Mouse (Mus musculus) erythroid progenitor cell, adult 5-6 weeks (primary cell): ENCODE results near the gene Sf1. TPM values are rescaled to one million over a fixed set of nuclear protein-coding genes. Genes with fewer than 3 reads are reported as not detected.

Experiments used
- ATAC-seq: replicated peaks from 2 replicates; pipeline ENCODE4 v1.8.0; 2016; ENCODE audit warnings: moderate number of reproducible peaks, mild to moderate bottlenecking, moderate TSS enrichment, inconsistent platforms; ENCODE audit not compliant: poor library complexity, low FRiP score, severe bottlenecking
- total RNA-seq, 2 experiments: library from RNA; stranded (forward) in 1 of 2; stranded (reverse) in 1 of 2; fragments of 150-400 nt in 1 of 2; fragments of 186-747, 209-891 nt in 1 of 2; gene quantifications; 2 replicates each; pipeline versions ENCODE4 v1.2.3 to v1.2.4; 2015 to 2017; ENCODE audit warnings: low replicate concordance in 2 of 2

Sf1 gene
- total RNA-seq, 2 experiments from 2014 or later: 153 to 223 TPM

GRCm38 (mm10) chr19:6340524-6341452, 22.7 kb upstream of the Sf1 start, which contains the start of gene Map4k2:
Map4k2 (plus strand) TSS chr19:6341135.
- peak; percentile 81 for ATAC-seq

- no peak for ATAC-seq
These were observed 21.9 kb upstream of the Sf1 start for GRCm38 (mm10) chr19:6341453-6342077.

- ATAC-seq: no peak
These were observed 21.1 kb upstream of the Sf1 start for GRCm38 (mm10) chr19:6342276-6342933.

GRCm38 (mm10) chr19:6343066-6343925, 20.2 kb upstream of the Sf1 start:
- ATAC-seq: no peak

GRCm38 (mm10) chr19:6343996-6344395, 19.5 kb upstream of the Sf1 start:
- no peak for ATAC-seq

- no peak for ATAC-seq
These were observed 17.5 kb upstream of the Sf1 start for GRCm38 (mm10) chr19:6346023-6346422.

- no peak for ATAC-seq
These were observed 16.8 kb upstream of the Sf1 start for GRCm38 (mm10) chr19:6346661-6347060.

GRCm38 (mm10) chr19:6347615-6348014, 15.9 kb upstream of the Sf1 start:
- ATAC-seq: no peak

GRCm38 (mm10) chr19:6348717-6349116, 14.8 kb upstream of the Sf1 start:
- ATAC-seq: no peak

GRCm38 (mm10) chr19:6349215-6349983, 14.1 kb upstream of the Sf1 start:
- no peak for ATAC-seq

- ATAC-seq: no peak
These were observed 11.9 kb upstream of the Sf1 start for GRCm38 (mm10) chr19:6351431-6352106.

- no peak for ATAC-seq
These were observed 11.4 kb upstream of the Sf1 start for GRCm38 (mm10) chr19:6352107-6352505.

GRCm38 (mm10) chr19:6354030-6354429, 9.5 kb upstream of the Sf1 start:
- no peak for ATAC-seq

GRCm38 (mm10) chr19:6361291-6361690, 2.2 kb upstream of the Sf1 start:
- no peak for ATAC-seq

GRCm38 (mm10) chr19:6363091-6363410, 439 bp upstream of the Sf1 start:
- ATAC-seq: no peak; the same call in 1 of the 2 replicates

- peak; percentile 64 for ATAC-seq
These were observed 831 bp downstream of the Sf1 start for GRCm38 (mm10) chr19:6364317-6364725.

GRCm38 (mm10) chr19:6364842-6365241, 1.4 kb downstream of the Sf1 start:
- ATAC-seq: no peak

GRCm38 (mm10) chr19:6370175-6370574, 6.7 kb downstream of the Sf1 start:
- ATAC-seq: no peak
